Mouse (Mus musculus) midbrain, embryonic 10.5 days (tissue): ENCODE data around the gene Fgf15. TPM values are rescaled to one million over a fixed set of nuclear protein-coding genes. Genes with fewer than 3 reads are reported as not detected.
A peak's percentile ranks its signal among the peaks of the same experiment; 100 is the strongest.

ENCODE experiments used
- DNase-seq: peaks from one replicate; pipeline ENCODE4 v3.0.0-alpha.2; 2017; ENCODE audit warnings: low spot score
- H3K27ac ChIP-seq: fragments of 300-500 bp; sonication (generic); replicated peaks from 2 replicates; pipeline ENCODE4 v1.5.1; 2016; ENCODE audit warnings: mild to moderate bottlenecking
- H3K27me3 ChIP-seq: fragments of 300-500 bp; sonication (generic); 2 replicates; pipeline ENCODE4 v1.6.1; 2016; ENCODE audit warnings: low read depth, mild to moderate bottlenecking; ENCODE audit not compliant: poor library complexity, severe bottlenecking
- H3K36me3 ChIP-seq: fragments of 300-500 bp; sonication (generic); 2 replicates; pipeline ENCODE4 v1.6.1; 2016; ENCODE audit warnings: mild to moderate bottlenecking, moderate library complexity
- H3K4me1 ChIP-seq: fragments of 300-500 bp; sonication (generic); 2 replicates; pipeline ENCODE4 v1.6.1; 2016
- H3K4me3 ChIP-seq: fragments of 300-500 bp; sonication (generic); 2 replicates; pipeline ENCODE4 v1.5.1; 2016; ENCODE audit warnings: mild to moderate bottlenecking, moderate library complexity
- H3K9me3 ChIP-seq: fragments of 300-500 bp; sonication (generic); replicated peaks from 2 replicates; pipeline ENCODE4 v1.6.1; 2016; ENCODE audit warnings: mild to moderate bottlenecking
- WGBS: fragments of 180-500 bp; shearing (Covaris S2); methylation state at CpG from one replicate; pipeline ENCODE4 v1.1.7; 2016; 5-methylcytosine and 5-hydroxymethylcytosine counted together
- polyA plus RNA-seq: library from polyadenylated mRNA; unstranded; fragments of >200 nt; fragmentation: Nextera tagmentation; extraction: Ambion mirVana; gene quantifications from 2 replicates; pipeline ENCODE4 v1.2.1, GENCODE M21; 2016

The Fgf15 gene
- polyA plus RNA-seq, result 96.3 and 110 TPM in 2 replicates

- Histone ChIP-seq H3K4me1 (peaks cover 79% of the 10 kb centered on the region), H3K27ac (peak within 1 kb of the TSS; percentile 89), H3K27me3 (peaks cover 56% of the 10 kb centered on the region), H3K9me3 (no peaks in the 10 kb centered on the region), H3K36me3 (peaks cover 31% of the 10 kb centered on the region), H3K4me3 (peak within 1 kb of the TSS; percentile 72)
- peak; percentile 74 for DNase-seq
- under 1% methylated on average over 65 of the region's 65 CpGs for WGBS
Measured at GRCm38 (mm10) chr7:144896294-144897218, at the start of gene Fgf15. Fgf15 (plus strand) TSS chr7:144896531.

- Histone ChIP-seq H3K27ac (no peak within 1 kb of the TSS), H3K4me1 (no peaks in the 10 kb centered on the region), H3K27me3 (peaks cover 29% of the 10 kb centered on the region), H3K36me3 (no peaks in the 10 kb centered on the region), H3K4me3 (no peak within 1 kb of the TSS), H3K9me3 (no peaks in the 10 kb centered on the region)
- no peak for DNase-seq
Measured at GRCm38 (mm10) chr7:144847067-144847466, 49.3 kb upstream of the Fgf15 start, which contains the start of gene Fgf4. Fgf4 (plus strand) TSS chr7:144847367.

GRCm38 (mm10) chr7:144851321-144851720 lies 45.0 kb upstream of the Fgf15 start:
- Histone ChIP-seq H3K27me3 (peaks cover 23% of the 10 kb centered on the region), H3K9me3 (no peaks in the 10 kb centered on the region), H3K36me3 (no peaks in the 10 kb centered on the region), H3K4me3 (no peak overlapping the region), H3K4me1 (no peaks in the 10 kb centered on the region), H3K27ac (no peak overlapping the region)
- WGBS, result 67% methylated on average over 3 of the region's 3 CpGs
- no peak for DNase-seq

- H3K27ac ChIP-seq, result no peak overlapping the region
- no peak overlapping the region for H3K4me3 ChIP-seq
- no peak for DNase-seq
- H3K4me1 ChIP-seq, result no peaks in the 10 kb centered on the region
- no peaks in the 10 kb centered on the region for H3K36me3 ChIP-seq
- WGBS, result 61% methylated on average over 3 of the region's 3 CpGs
- peaks cover 56% of the 10 kb centered on the region for H3K27me3 ChIP-seq
- H3K9me3 ChIP-seq, result no peaks in the 10 kb centered on the region
Measured at GRCm38 (mm10) chr7:144854966-144855365, 41.4 kb upstream of the Fgf15 start.

GRCm38 (mm10) chr7:144857158-144857557 lies 39.2 kb upstream of the Fgf15 start:
- no peak overlapping the region for H3K4me3 ChIP-seq
- DNase-seq, result no peak
- no peak overlapping the region for H3K27ac ChIP-seq
- H3K36me3 ChIP-seq, result no peaks in the 10 kb centered on the region
- H3K27me3 ChIP-seq, result peaks cover 76% of the 10 kb centered on the region
- whole genome bisulfite sequencing, result 81% methylated on average over 7 of the region's 7 CpGs
- no peaks in the 10 kb centered on the region for H3K9me3 ChIP-seq
- peaks cover 14% of the 10 kb centered on the region for H3K4me1 ChIP-seq

- no peak overlapping the region for H3K27ac ChIP-seq
- no peak overlapping the region for H3K4me3 ChIP-seq
- no peaks in the 10 kb centered on the region for H3K9me3 ChIP-seq
- WGBS, result 76% methylated on average over 3 of the region's 3 CpGs
- H3K27me3 ChIP-seq, result peaks cover 83% of the 10 kb centered on the region
- no peaks in the 10 kb centered on the region for H3K36me3 ChIP-seq
- peaks cover 21% of the 10 kb centered on the region for H3K4me1 ChIP-seq
- no peak for DNase-seq
Measured at GRCm38 (mm10) chr7:144857826-144858342, 38.4 kb upstream of the Fgf15 start.

GRCm38 (mm10) chr7:144858702-144859101 lies 37.6 kb upstream of the Fgf15 start:
- Histone ChIP-seq H3K4me1 (peaks cover 25% of the 10 kb centered on the region), H3K36me3 (no peaks in the 10 kb centered on the region), H3K27me3 (peaks cover 91% of the 10 kb centered on the region), H3K27ac (no peak overlapping the region), H3K9me3 (no peaks in the 10 kb centered on the region), H3K4me3 (no peak overlapping the region)
- DNase-seq, result no peak
- 96% methylated on average over 1 of the region's 1 CpGs for WGBS

- under 1% methylated on average over 70 of the region's 72 CpGs for WGBS
- no peak overlapping the region for H3K27ac ChIP-seq
- no peaks in the 10 kb centered on the region for H3K9me3 ChIP-seq
- H3K4me3 ChIP-seq, result peak overlapping the region; percentile 42
- DNase-seq, result peak; percentile 38
- H3K27me3 ChIP-seq, result peaks cover 97% of the 10 kb centered on the region
- H3K4me1 ChIP-seq, result peaks cover 25% of the 10 kb centered on the region
- no peaks in the 10 kb centered on the region for H3K36me3 ChIP-seq
Measured at GRCm38 (mm10) chr7:144861056-144861768, 35.1 kb upstream of the Fgf15 start.

- 2% methylated on average over 28 of the region's 28 CpGs for WGBS
- H3K27ac ChIP-seq, result no peak overlapping the region; the same call in 1 of the 2 replicates
- H3K9me3 ChIP-seq, result no peaks in the 10 kb centered on the region
- H3K4me3 ChIP-seq, result peak overlapping the region; percentile 42
- no peaks in the 10 kb centered on the region for H3K36me3 ChIP-seq
- H3K4me1 ChIP-seq, result peaks cover 25% of the 10 kb centered on the region
- H3K27me3 ChIP-seq, result peaks cover 97% of the 10 kb centered on the region
- peak; percentile 30 for DNase-seq
Measured at GRCm38 (mm10) chr7:144861769-144862070, 34.6 kb upstream of the Fgf15 start.

- H3K4me1 ChIP-seq, result peaks cover 25% of the 10 kb centered on the region
- under 1% methylated on average over 15 of the region's 15 CpGs for WGBS
- H3K4me3 ChIP-seq, result peak overlapping the region; percentile 42
- no peak overlapping the region; the same call in 1 of the 2 replicates for H3K27ac ChIP-seq
- DNase-seq, result peak; percentile 38
- H3K27me3 ChIP-seq, result peaks cover 97% of the 10 kb centered on the region
- H3K9me3 ChIP-seq, result no peaks in the 10 kb centered on the region
- no peaks in the 10 kb centered on the region for H3K36me3 ChIP-seq
Measured at GRCm38 (mm10) chr7:144862126-144862525, 34.2 kb upstream of the Fgf15 start.

GRCm38 (mm10) chr7:144862712-144863111 lies 33.6 kb upstream of the Fgf15 start:
- H3K4me3 ChIP-seq, result no peak overlapping the region
- H3K27ac ChIP-seq, result no peak overlapping the region
- peaks cover 25% of the 10 kb centered on the region for H3K4me1 ChIP-seq
- 3% methylated on average over 18 of the region's 18 CpGs for WGBS
- no peak for DNase-seq
- no peaks in the 10 kb centered on the region for H3K9me3 ChIP-seq
- H3K27me3 ChIP-seq, result peaks cover 99% of the 10 kb centered on the region
- H3K36me3 ChIP-seq, result no peaks in the 10 kb centered on the region

- Histone ChIP-seq H3K9me3 (no peaks in the 10 kb centered on the region), H3K4me3 (no peak overlapping the region), H3K36me3 (no peaks in the 10 kb centered on the region), H3K27me3 (peaks cover 94% of the 10 kb centered on the region), H3K27ac (no peak overlapping the region), H3K4me1 (peaks cover 25% of the 10 kb centered on the region)
- DNase-seq, result peak; percentile 37
- under 1% methylated on average over 11 of the region's 11 CpGs for WGBS
Measured at GRCm38 (mm10) chr7:144863196-144863595, 33.1 kb upstream of the Fgf15 start.
